Mouse (Mus musculus): ENCODE measurements around the gene Prr32. TPM values are rescaled to one million over a fixed set of nuclear protein-coding genes. Genes with fewer than 3 reads are reported as not detected.

The Prr32 gene
- total RNA-seq (2021): under 1 TPM; 0.43 to 0.51 TPM

DNA sequence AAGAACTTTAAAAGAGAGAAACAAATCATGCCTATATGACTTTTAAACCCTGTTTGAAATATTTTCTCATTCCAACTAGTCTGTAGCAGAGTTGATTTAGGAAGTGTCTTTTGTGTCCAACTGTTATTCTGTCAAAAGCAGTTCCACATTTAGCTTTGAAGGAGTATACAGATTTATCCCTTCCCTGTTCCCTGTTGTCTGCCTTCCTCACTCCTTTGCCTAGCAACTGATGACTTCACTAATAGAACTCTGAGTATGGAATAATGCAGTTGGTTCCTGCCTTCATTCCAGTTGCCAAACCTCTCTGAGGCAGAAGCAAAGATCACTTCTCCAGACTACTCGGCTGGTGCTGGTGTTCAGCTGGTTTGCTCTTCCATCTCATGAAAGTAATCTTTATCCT, at the start of gene Prr32:
Gene Prr32 (plus strand): TSS at position 301 of the 400 bp plus-strand sequence.
- DNase-seq (ENCODE audit: extremely low spot score in 1 of 2, low spot score in 2 of 2): no peak
- intact Hi-C loops (cut with DNase I): no loop called here
